Mouse (Mus musculus): ENCODE results near the gene Fam163b. TPM values are rescaled to one million over a fixed set of nuclear protein-coding genes. Genes with fewer than 3 reads are reported as not detected.

Fam163b gene
- polyA plus RNA-seq, 1 experiment from 2014 or later, result 0.24 TPM

DNA sequence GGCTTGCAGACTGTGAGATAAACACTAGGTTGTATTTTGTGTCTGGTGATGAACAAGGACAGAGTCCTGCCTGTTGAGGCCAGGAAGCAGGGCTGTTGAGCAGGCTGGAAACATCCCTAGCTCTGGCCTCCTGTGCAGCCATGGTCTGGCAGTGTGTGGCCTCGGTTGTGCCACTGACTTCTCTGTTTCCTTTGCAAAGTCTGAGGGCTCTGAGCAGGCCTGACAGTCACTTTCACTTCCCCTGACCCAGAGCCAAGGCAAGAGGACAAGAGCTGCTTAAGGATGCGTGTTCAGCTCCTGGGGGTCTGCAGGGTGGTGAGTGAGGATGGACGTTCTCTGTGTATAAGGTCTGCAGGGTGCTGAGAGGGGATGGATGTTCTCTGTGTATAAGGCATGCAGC, 13.3 kb downstream of the Fam163b start:
- Histone ChIP-seq H3K9me3 (no peaks in the 10 kb centered on the region), H3K4me1 (peaks cover 4% of the 10 kb centered on the region; the same call in 1 of the 2 replicates), H3K4me2 (no peak overlapping the region), H3K36me3 (no peaks in the 10 kb centered on the region), H3K27ac (replicated peaks) (no peak overlapping the region), H3K9ac (no peak overlapping the region), H3K4me3 (no peak overlapping the region), H3K27me3 (replicated peaks) (peaks cover 45% of the 10 kb centered on the region)
- WGBS, result 66% methylated on average over 3 of the region's 3 CpGs
- ATAC-seq (ENCODE audit: extremely low read depth, insufficient number of reproducible peaks, low FRiP score, low TSS enrichment), result no peak

GRCm38 (mm10) chr2:27126496-27126895, 15.8 kb downstream of the Fam163b start:
- no peak overlapping the region for H3K9ac ChIP-seq
- no peaks in the 10 kb centered on the region for H3K36me3 ChIP-seq
- 50% methylated on average over 4 of the region's 4 CpGs for WGBS
- no peak overlapping the region for H3K27ac ChIP-seq (replicated peaks)
- ATAC-seq (ENCODE audit: extremely low read depth, insufficient number of reproducible peaks, low FRiP score, low TSS enrichment), result no peak
- H3K4me2 ChIP-seq, result no peak overlapping the region
- peaks cover 28% of the 10 kb centered on the region for H3K27me3 ChIP-seq (replicated peaks)
- H3K4me1 ChIP-seq, result peaks cover 18% of the 10 kb centered on the region
- no peaks in the 10 kb centered on the region for H3K9me3 ChIP-seq
- no peak overlapping the region for H3K4me3 ChIP-seq

DNA sequence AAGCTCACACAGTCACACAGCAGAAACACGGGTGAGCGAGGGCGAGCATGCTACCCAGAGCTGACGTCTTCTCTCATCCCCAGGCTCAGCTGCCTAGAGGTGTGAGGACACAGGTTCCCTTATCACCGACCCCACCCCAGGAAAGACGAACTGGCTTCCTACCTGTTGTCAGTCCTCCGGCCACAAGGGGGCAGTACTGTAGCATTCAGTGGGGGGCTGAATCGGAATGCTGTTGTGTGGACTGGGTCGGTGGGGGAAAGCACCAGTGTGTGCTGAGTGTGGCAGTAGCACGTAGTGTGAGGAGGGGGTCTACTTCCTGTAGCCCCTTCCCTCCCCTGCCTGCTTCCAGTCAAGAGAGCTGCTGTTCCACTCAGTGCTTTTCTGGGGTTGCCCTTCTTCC, 16.3 kb downstream of the Fam163b start:
- no peak overlapping the region for H3K27ac ChIP-seq (replicated peaks)
- peaks cover 24% of the 10 kb centered on the region for H3K4me1 ChIP-seq
- H3K4me3 ChIP-seq, result no peak overlapping the region
- ATAC-seq (ENCODE audit: extremely low read depth, insufficient number of reproducible peaks, low FRiP score, low TSS enrichment), result no peak
- H3K36me3 ChIP-seq, result no peaks in the 10 kb centered on the region
- H3K4me2 ChIP-seq, result no peak overlapping the region
- peaks cover 24% of the 10 kb centered on the region for H3K27me3 ChIP-seq (replicated peaks)
- no peaks in the 10 kb centered on the region for H3K9me3 ChIP-seq
- no peak overlapping the region for H3K9ac ChIP-seq
- 25% methylated on average over 10 of the region's 10 CpGs for WGBS

GRCm38 (mm10) chr2:27123121-27123520, 19.2 kb downstream of the Fam163b start:
- no peaks in the 10 kb centered on the region for H3K9me3 ChIP-seq
- no peak overlapping the region for H3K27ac ChIP-seq (replicated peaks)
- H3K4me2 ChIP-seq, result no peak overlapping the region
- no peak overlapping the region for H3K4me3 ChIP-seq
- H3K27me3 ChIP-seq (replicated peaks), result peaks cover 18% of the 10 kb centered on the region
- 80% methylated on average over 4 of the region's 4 CpGs for WGBS
- peaks cover 52% of the 10 kb centered on the region for H3K4me1 ChIP-seq
- no peak for ATAC-seq (ENCODE audit: extremely low read depth, insufficient number of reproducible peaks, low FRiP score, low TSS enrichment)
- H3K9ac ChIP-seq, result no peak overlapping the region
- no peaks in the 10 kb centered on the region for H3K36me3 ChIP-seq

- no peaks in the 10 kb centered on the region for H3K36me3 ChIP-seq
- H3K27ac ChIP-seq (replicated peaks), result no peak overlapping the region
- peaks cover 13% of the 10 kb centered on the region for H3K27me3 ChIP-seq (replicated peaks)
- WGBS, result 66% methylated on average over 9 of the region's 9 CpGs
- H3K9me3 ChIP-seq, result no peaks in the 10 kb centered on the region
- H3K4me3 ChIP-seq, result no peak overlapping the region
- no peak for ATAC-seq (ENCODE audit: extremely low read depth, insufficient number of reproducible peaks, low FRiP score, low TSS enrichment)
- no peak overlapping the region for H3K4me2 ChIP-seq
- H3K9ac ChIP-seq, result no peak overlapping the region
- peaks cover 56% of the 10 kb centered on the region for H3K4me1 ChIP-seq
These were observed 19.7 kb downstream of the Fam163b start for GRCm38 (mm10) chr2:27122578-27122977.

- no peak for ATAC-seq (ENCODE audit: extremely low read depth, insufficient number of reproducible peaks, low FRiP score, low TSS enrichment)
- H3K9me3 ChIP-seq, result no peaks in the 10 kb centered on the region
- H3K27me3 ChIP-seq (replicated peaks), result peaks cover 5% of the 10 kb centered on the region; the same call in 1 of the 2 replicates
- 36% methylated on average over 9 of the region's 9 CpGs for WGBS
- peaks cover 56% of the 10 kb centered on the region for H3K4me1 ChIP-seq
- no peak overlapping the region for H3K9ac ChIP-seq
- no peaks in the 10 kb centered on the region for H3K36me3 ChIP-seq
- no peak overlapping the region for H3K4me2 ChIP-seq
- no peak overlapping the region for H3K27ac ChIP-seq (replicated peaks)
- H3K4me3 ChIP-seq, result no peak overlapping the region
These were observed 20.5 kb downstream of the Fam163b start for GRCm38 (mm10) chr2:27121626-27122355.

DNA sequence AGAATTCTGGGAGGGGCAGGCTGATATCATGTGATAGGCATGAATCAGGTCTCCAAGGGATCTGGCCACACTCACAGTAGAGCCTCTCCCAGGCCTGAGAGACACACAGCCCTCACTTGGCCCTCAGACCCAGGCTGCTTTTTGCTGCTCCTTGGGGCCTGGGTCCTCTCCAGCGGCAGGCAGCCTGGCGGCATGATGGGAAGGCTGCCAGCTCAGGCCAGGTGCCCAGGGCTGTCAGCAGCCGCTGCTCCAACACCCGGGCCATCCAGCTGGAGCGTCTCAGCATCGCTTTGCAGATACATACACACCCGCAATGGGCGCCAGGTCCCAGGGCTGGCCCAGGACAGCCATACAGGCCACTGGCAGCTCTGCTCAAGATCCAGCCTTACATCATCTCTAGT, 22.1 kb downstream of the Fam163b start:
- ATAC-seq (ENCODE audit: extremely low read depth, insufficient number of reproducible peaks, low FRiP score, low TSS enrichment), result peak; percentile 16; the same call in 1 of the 2 replicates
- 29% methylated on average over 8 of the region's 8 CpGs for WGBS
- H3K9ac ChIP-seq, result no peak overlapping the region
- no peaks in the 10 kb centered on the region for H3K9me3 ChIP-seq
- H3K36me3 ChIP-seq, result no peaks in the 10 kb centered on the region
- peak overlapping the region; percentile 76 for H3K27ac ChIP-seq (replicated peaks)
- H3K4me3 ChIP-seq, result no peak overlapping the region
- H3K4me1 ChIP-seq, result peaks cover 52% of the 10 kb centered on the region
- H3K4me2 ChIP-seq, result no peak overlapping the region
- H3K27me3 ChIP-seq (replicated peaks), result no peaks in the 10 kb centered on the region; the same call in 1 of the 2 replicates

GRCm38 (mm10) chr2:27119766-27120165, 22.5 kb downstream of the Fam163b start:
- Histone ChIP-seq H3K36me3 (no peaks in the 10 kb centered on the region), H3K4me1 (peaks cover 52% of the 10 kb centered on the region), H3K27ac (replicated peaks) (peak overlapping the region; percentile 76), H3K4me3 (no peak overlapping the region), H3K9me3 (no peaks in the 10 kb centered on the region), H3K9ac (no peak overlapping the region), H3K4me2 (no peak overlapping the region), H3K27me3 (replicated peaks) (no peaks in the 10 kb centered on the region; the same call in 1 of the 2 replicates)
- ATAC-seq (ENCODE audit: extremely low read depth, insufficient number of reproducible peaks, low FRiP score, low TSS enrichment), result no peak
- 81% methylated on average over 2 of the region's 2 CpGs for WGBS

DNA sequence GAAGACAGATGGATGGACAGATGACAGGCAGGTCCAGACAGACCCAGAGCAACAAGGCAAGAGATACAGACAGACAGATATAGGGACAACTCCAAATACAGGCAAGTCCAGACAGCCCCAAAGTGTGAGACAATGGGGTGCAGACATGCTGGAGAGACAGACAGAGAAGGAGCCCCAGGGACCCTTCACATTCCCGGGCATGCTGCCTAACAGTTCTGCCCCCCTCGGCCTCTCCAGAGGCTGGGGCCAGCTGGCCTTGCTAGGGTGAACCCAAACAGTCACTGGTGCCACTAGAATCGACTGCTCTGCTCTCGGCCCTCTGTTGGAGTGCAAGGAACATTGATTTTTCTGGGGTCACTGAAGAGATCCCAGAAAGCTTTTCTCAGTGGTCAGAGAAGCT, 23.8 kb downstream of the Fam163b start:
- Histone ChIP-seq H3K4me2 (0 out of 2 replicates have a peak overlapping the region, but pooled peaks have one; percentile 6), H3K36me3 (no peaks in the 10 kb centered on the region), H3K27ac (replicated peaks) (peak overlapping the region; percentile 76), H3K9me3 (no peaks in the 10 kb centered on the region), H3K27me3 (replicated peaks) (no peaks in the 10 kb centered on the region; the same call in 1 of the 2 replicates), H3K4me3 (no peak overlapping the region), H3K9ac (peak overlapping the region; percentile 3; the same call in 1 of the 2 replicates), H3K4me1 (peaks cover 52% of the 10 kb centered on the region)
- ATAC-seq (ENCODE audit: extremely low read depth, insufficient number of reproducible peaks, low FRiP score, low TSS enrichment), result no peak
- 35% methylated on average over 4 of the region's 4 CpGs for WGBS

- H3K9ac ChIP-seq, result no peak overlapping the region
- H3K4me3 ChIP-seq, result no peak overlapping the region
- H3K4me1 ChIP-seq, result peaks cover 14% of the 10 kb centered on the region
- ATAC-seq (ENCODE audit: extremely low read depth, insufficient number of reproducible peaks, low FRiP score, low TSS enrichment), result no peak
- no peaks in the 10 kb centered on the region; the same call in 1 of the 2 replicates for H3K36me3 ChIP-seq
- H3K27ac ChIP-seq (replicated peaks), result no peak overlapping the region
- H3K9me3 ChIP-seq, result no peaks in the 10 kb centered on the region
- whole genome bisulfite sequencing, result 83% methylated on average over 10 of the region's 10 CpGs
- H3K27me3 ChIP-seq (replicated peaks), result peaks cover 4% of the 10 kb centered on the region; the same call in 1 of the 2 replicates
- no peak overlapping the region for H3K4me2 ChIP-seq
These were observed 28.1 kb downstream of the Fam163b start for GRCm38 (mm10) chr2:27114169-27114568.

DNA sequence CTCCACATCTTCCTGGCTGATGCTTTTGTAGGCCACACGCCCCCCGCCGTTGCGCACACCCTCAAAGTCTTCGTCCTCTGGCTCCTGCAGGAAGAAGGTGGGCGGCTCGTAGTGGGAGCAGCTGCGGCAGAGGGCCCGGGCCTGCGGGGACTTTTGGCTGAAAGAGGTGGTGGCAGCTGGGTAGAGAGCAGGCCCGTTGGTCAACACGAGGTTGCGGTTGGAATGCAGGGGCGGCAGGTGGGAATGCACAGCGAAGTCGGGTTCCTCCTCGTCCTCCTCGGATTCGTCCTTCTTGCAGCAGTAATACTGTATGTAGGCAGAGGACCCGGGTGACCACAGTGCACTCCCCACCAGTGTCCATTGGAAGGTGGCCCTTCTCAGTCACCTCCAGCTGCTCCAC, 29.7 kb downstream of the Fam163b start:
- no peak overlapping the region for H3K4me2 ChIP-seq
- H3K4me1 ChIP-seq, result no peaks in the 10 kb centered on the region
- H3K27me3 ChIP-seq (replicated peaks), result peaks cover 14% of the 10 kb centered on the region
- H3K9me3 ChIP-seq, result no peaks in the 10 kb centered on the region
- H3K27ac ChIP-seq (replicated peaks), result no peak overlapping the region
- 75% methylated on average over 20 of the region's 20 CpGs for WGBS
- ATAC-seq (ENCODE audit: extremely low read depth, insufficient number of reproducible peaks, low FRiP score, low TSS enrichment), result no peak
- peaks cover 7% of the 10 kb centered on the region; the same call in 1 of the 2 replicates for H3K36me3 ChIP-seq
- no peak overlapping the region for H3K4me3 ChIP-seq
- H3K9ac ChIP-seq, result no peak overlapping the region

DNA sequence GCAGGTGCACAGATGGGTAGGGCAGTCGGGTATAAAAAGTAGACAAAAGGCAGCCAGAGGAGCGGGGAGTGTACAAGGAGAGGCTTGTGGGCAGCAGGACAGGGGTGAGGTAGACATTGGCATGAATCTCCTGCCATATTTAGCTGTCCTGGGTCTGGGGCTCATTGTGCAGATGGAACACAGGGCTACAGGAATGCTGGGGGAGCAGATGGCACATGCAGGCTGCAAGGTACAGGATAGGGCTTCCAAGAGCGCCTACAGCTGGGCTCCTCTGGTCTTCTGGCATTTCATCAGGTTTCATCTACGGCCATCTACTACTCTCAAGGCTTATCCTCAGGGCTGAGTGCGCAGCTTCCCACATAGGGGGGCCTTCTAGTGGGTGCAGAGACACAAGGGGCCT, 33.2 kb downstream of the Fam163b start:
- Histone ChIP-seq H3K9ac (no peak overlapping the region), H3K4me2 (no peak overlapping the region), H3K9me3 (no peaks in the 10 kb centered on the region), H3K27me3 (replicated peaks) (peaks cover 35% of the 10 kb centered on the region), H3K4me1 (peaks cover 10% of the 10 kb centered on the region), H3K27ac (replicated peaks) (no peak overlapping the region), H3K4me3 (no peak overlapping the region), H3K36me3 (peaks cover 7% of the 10 kb centered on the region; the same call in 1 of the 2 replicates)
- no peak for ATAC-seq (ENCODE audit: extremely low read depth, insufficient number of reproducible peaks, low FRiP score, low TSS enrichment)
- 82% methylated on average over 5 of the region's 5 CpGs for WGBS

All from heart, embryonic 13.5 days (tissue).